Mouse (Mus musculus): ENCODE results near the gene Foxm1.

GRCm38 (mm10) chr6:128375192-128375591, 12.4 kb downstream of the Foxm1 start, which contains the start of the genes Tex52 and Gm44596:
- no peak for TF ChIP-seq CTCF (IDR thresholded peaks at IDR 0.05; ENCODE audit: low read depth)
- TF ChIP-seq EP300 (IDR thresholded peaks at IDR 0.05; ENCODE audit: low read depth): no peak

Measured in liver, embryonic 14.5 days (tissue).